Mouse (Mus musculus) liver, postnatal 0 days (tissue): ENCODE measurements around the gene Dnajc10.

Source experiments
- CTCF ChIP-seq: sonication (generic); IDR thresholded peaks from 2 replicates; pipeline ENCODE4 v1.5.1; 2016; ENCODE audit warnings: antibody characterized with exemption, low read depth
- EP300 ChIP-seq: IDR thresholded peaks from 2 replicates; pipeline ENCODE4 v1.6.1; 2016; ENCODE audit warnings: antibody characterized with exemption, low read depth, mild to moderate bottlenecking

GRCm38 (mm10) chr2:80328961-80329653 lies 13.8 kb downstream of the Dnajc10 start:
- TF ChIP-seq CTCF (no peak), EP300 (no peak)
